Mouse (Mus musculus) v-Abl transformed pro-B cells (cell line): ENCODE results near the gene Tpgs1.

Experiments used
- in situ Hi-C, 2 experiments: fragments of 400-800 bp; cut with MboI; formaldehyde crosslinking; loops; one replicate each; pipeline ENCODE4 v1.15.1; 2025; ENCODE audit not compliant: unreplicated experiment in 2 of 2

Tpgs1 gene

DNA sequence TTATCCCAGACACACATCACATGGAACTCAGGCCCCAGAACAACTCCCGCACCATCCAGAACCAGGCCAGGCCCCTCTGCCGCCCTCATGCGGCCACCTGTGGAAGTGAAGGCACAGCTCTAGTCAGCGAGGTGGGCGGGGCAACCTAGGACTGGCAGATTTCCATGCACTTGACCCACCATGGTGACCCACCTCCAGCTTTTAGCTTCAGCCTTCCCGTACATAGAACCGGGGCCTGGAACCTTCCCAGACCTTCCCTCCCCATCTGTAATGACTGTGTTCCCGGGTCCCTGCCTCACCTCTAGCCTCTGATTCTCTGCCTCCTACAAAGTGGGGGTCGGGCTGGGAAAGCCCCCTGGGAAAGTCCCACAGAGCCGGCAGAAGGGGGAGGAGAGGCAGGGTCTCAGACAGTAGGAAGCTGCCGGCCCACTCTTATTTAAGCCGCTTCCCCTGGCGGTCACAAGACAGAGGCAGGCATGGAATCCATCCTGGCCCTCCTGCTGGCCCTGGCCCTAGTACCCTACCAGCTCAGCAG, 5.0 kb upstream of the Tpgs1 start, which contains the start of gene Madcam1:
Gene Madcam1, plus strand, starts transcription at position 429 of the 535 bp plus-strand sequence.
- in situ Hi-C loops, result no loop called here

DNA sequence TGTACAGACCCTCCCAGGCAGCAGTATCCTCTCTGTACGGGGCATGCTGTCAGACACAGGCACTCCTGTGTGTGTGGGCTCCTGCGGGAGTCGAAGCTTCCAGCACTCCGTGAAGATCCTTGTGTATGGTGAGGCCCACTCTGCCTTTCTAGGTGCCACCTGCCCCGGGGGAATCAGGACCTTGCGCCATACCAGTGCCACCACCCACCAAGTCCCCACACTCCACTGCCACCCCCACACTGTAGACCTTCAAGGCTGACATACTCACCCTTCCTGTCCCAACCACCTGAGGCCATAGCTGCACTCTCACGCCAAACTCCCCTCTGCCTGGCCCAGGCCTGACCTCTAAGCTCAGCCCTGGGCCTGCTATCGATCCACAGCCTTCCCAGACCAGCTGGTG, 4.1 kb upstream of the Tpgs1 start:
- in situ Hi-C loops, result no loop called here

DNA sequence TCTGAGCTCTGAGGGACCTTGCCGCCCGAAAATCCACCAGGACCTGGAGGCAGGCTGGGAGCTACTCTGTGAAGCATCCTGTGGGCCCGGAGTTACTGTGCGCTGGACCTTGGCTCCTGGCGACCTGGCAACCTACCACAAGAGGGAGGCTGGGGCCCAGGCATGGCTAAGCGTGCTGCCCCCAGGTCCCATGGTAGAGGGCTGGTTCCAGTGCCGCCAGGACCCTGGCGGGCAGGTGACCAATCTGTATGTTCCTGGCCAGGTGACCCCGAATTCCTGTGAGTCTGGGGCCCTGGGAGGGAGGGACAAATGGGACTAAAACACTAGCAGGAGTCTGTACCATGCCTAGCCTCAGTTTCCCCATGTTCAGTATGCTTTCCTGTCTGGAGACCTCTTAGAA, 2.7 kb upstream of the Tpgs1 start:
- in situ Hi-C loops, result no loop called here

DNA sequence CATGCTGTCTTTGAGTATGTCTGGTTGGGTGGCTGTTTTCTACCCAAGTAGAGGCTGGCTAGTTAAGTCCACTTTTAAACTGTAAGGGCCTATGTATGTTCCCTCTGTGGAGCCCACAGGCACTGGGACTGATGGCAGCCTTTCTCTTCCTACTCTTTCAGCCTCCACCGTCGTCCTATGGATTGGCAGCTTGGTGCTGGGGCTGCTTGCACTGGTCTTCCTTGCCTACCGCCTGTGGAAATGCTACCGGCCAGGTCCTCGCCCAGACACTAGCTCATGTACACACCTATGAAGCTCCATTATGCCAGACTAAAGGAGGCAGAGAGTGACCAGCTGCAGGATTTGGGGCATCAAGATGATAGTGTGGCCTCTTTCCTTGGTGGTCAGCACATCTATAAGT, 1.1 kb upstream of the Tpgs1 start:
- in situ Hi-C loops, result no loop called here

DNA sequence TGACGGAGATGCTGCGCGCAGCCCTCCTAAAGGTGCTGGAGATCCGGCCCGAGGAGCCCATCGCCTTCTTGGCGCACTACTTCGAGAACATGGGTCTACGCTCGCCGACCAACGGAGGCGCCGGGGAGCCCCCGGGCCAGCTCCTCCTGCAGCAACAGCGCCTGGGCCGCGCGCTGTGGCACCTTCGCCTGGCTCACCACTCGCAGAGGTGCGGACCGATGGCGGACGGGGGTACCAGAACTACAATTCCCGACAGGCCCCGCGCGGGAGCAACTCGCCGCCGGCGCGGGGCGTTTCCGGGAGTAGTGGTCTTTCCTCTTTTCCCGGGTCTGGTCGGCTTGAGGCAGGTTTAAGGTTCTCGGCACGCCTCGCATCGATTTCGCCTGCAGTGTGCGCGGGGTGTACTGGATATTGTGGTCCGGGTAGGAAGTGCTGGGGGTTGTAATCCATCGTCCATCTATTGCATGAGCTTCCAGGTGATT, 448 bp downstream of the Tpgs1 start:
- in situ Hi-C loops, result no loop called here

DNA sequence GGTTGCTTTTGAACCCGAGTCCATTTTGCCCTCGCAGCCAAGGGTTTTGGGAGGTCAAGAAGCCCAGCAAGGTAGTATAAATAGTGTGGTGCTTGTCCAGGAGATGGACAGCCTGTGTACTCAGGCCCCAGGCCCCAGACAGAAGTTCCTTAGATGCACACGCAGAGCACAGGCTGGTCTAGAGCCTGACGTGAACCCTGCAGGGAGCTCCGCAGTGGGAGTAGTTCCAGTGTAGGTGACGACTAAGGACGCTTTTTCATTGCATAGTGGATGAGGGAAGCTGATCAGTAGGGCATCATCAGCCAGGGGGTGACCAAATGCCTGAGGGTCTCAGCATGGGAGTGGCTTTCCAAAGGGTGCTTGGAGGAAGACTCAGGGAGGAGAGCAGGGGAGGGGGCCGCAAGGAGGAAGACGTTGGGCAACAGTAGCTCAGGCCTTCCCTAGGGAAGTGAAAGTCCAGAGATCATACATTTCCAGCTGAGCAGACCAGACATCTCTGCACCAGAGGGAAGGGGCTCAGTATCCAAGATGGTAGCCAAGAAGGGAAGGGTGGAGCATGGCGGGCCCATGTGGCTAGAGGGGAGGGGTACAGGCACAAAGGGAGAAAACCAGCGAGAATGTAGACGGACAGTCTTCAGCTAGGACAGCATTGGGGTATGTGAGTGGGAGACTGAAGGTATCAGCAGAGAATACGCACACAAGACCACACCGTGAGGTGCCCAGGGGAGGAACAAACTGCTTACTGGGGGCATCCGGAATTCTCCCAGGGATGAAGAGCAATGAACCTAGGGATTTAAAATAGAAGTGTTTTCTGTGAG, 1.1 kb downstream of the Tpgs1 start:
- in situ Hi-C loops, result no loop called here

DNA sequence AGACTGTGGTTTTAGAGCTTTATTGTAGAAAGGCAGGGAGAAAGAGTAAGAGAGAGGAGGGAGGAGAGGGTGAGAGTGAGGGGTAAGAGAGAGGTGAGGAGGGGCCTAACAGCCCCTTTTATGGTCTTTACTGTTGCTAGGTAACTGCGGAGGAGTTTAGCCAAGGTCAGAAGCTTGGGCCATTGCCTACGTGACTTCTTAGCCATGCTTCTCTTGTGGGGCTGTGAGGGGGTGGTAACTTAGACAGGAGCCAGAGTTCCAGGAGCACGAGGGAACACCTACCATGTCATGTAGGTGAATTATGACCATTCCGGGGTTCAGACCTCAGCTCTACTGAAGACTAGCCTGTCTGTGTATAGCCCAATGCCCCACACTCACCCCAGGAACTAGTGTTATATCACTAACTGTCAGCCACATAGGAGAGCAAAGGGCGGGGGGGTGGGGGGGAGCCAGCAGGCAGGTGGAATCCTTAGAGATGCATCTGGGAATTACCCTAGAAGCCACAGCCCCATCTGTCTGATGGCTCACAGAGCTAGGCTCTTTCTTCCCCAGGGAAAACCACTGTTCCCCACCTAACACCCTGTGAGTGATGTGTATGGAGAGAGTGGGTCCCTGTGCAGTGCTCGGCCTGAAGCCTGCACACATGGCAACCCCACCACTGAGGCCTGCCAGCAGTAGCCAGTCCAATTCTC, 2.4 kb downstream of the Tpgs1 start:
- in situ Hi-C loops, result no loop called here

DNA sequence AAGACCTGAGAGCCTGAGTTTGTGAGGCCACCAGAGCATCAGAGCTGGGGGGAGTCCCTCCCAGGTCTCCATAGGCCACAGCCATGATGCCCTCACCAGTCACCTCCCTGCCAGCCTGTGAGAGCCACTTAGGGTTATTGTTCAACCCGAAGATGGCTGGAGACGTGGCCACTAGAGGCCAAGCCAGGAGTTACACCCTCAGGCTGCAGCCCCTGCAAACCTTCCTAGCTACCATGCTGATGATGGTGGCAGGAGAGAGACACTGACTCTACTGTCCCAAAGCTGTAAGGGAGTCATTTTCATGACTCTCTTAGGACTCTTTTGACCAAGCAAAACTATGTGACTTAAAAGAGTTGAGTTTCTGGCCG, 2.9 kb downstream of the Tpgs1 start:
- in situ Hi-C loops, result no loop called here

DNA sequence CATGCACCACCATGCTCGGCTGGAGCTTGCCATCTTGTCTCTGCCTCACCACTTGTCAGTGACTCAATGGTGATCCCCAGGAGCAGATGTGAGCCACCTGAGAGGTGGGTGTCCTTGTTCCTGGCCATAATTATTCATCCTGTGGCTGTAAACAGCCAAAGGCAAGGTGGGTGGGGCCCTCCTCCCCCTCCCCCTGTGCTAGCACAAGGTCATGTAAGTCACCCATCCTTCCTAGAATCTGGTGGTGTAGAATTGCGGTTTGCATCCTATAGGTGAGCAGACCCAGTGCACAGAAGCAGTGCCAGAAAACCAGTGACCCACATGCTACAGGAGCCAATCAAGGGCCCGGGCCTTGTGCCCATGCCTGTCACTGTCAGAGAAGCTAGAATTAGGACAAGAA, 3.9 kb downstream of the Tpgs1 start:
- in situ Hi-C loops, result no loop called here

DNA sequence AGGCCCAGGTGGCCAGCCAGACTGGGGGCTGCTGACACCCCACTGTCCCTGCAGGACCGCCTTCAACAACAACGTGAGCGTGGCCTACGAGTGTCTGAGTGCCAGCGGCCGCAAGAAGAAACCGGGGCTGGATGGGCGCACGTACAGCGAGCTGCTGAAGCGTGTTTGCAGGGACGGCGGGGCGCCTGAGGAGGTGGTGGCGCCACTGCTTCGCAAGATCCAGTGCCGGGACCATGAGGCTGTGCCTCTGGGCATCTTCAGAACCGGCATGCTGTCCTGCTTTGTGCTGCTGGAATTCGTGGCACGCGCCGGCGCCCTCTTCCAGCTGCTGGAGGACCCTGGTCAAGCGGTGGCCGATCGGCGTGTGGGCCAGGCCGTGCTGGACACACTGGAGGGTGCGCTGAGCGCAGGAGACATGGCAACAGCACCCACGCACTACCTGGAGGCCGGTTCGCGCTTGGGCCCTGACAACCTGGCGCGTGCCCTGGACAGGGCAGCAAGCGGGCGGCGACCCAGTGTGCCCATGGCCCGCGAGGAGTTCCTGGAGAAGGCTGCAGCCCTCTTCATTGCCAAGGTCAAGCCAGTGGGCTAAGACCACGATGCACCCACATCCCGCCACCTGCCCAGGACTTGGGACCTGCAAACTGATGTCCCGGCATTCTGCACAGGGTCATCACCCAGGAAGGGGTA, 6.3 kb downstream of the Tpgs1 start:
- in situ Hi-C loops, result loop anchor here in 1 of 2 experiments (25.0 kb wide), 1 partner anchor 1663 kb away; the partner anchor contains the start of gene Pfkl

DNA sequence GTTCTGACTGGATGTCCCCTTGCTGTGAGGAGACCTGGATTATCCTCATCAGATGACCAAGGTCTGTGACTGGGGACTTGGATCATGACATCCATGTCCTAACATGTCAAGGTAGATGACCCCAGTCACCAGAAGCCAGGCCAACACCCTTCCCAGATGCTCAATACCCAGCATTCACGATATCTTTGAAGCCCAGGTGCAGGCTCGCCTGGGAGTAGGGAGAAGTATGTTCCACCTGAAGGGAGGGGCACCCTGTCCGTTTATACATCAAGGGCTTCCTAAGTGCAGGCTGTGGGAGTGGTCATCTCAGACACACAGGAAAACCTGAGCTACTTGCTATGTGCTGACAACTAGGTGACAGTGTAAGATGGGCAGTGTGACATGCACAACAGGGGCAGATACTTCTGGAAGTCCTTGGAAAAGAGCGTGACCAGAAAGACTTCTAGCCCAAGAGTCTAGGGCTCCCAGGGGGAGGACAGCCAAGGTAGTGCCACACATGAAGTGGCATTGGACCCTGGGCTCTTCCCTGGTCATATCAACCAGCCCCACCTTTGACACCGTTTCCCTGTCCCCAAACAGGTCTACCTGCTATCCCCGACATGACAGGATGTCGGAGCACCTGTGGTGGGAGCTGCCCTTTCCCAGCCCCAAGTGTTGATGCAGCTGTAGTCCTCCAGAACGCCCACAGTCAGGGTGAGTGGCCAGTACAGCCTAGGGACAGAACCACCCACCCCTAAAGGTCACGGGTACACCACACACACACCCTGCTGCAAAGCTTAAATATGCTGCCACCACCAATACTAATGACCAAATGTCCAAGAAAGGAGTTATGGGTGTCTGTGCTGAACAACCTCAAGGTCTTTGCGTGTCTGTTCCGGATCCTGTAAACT, 11.7 kb downstream of the Tpgs1 start:
- in situ Hi-C loops, result loop anchor here in 1 of 2 experiments (25.0 kb wide), 1 partner anchor 1669 kb away; the partner anchor contains the start of gene Pfkl

DNA sequence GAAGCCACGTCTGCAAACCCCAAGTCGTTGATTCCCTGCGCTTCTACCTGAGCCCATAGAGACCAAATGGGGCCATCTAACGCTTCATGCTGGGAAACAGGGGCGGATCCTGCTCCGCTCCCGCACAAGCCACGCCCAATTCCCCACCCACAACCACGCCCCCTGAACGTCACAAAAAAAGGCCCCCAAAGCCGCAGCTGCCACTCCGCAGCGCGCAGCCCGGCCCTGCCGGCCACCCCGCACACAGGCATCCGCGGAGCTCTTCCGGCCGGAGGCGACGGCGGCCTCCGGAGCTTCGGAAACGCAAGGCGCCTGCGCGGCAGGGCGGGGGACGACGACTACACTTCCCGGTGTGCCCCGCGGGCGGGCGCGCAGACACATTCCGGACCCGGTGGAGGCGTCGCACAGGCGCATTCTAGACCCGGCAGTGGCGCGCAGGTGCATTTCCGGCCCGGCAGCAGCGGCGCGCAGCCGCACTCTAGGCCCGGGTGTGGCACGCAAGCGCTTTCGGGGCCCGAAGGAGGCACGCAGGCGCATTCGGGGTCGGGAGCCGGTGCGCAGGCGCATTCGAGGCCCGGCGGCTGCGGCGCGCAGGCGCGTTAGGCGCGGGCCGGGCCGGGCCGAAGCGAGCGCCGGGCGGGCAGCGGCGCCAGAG, 12.5 kb downstream of the Tpgs1 start, which contains the start of gene Cdc34:
Gene Cdc34, plus strand, starts transcription at position 605 of the 655 bp plus-strand sequence.
- in situ Hi-C loops, result loop anchor here in 1 of 2 experiments (25.0 kb wide), 1 partner anchor 1669 kb away; the partner anchor contains the start of gene Pfkl

DNA sequence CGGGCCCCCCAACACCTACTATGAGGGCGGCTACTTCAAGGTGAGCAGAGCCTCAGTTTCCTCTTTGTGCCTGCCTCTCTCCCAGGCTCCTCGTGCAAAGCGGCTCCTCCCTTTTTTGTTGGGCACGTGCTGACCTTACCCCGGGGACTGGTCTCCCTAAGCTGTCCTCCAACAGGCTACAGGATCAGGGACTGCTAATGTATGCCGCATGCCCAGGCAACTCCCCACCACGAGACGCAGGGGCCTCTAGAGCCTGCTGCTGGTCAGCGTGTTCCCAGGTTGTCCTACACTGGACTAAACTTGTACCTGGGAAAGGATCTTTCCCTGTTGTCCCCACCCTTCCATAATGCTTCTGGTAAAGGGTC, 13.4 kb downstream of the Tpgs1 start:
- in situ Hi-C loops, result loop anchor here in 1 of 2 experiments (25.0 kb wide), 1 partner anchor 1670 kb away; the partner anchor contains the start of gene Pfkl

DNA sequence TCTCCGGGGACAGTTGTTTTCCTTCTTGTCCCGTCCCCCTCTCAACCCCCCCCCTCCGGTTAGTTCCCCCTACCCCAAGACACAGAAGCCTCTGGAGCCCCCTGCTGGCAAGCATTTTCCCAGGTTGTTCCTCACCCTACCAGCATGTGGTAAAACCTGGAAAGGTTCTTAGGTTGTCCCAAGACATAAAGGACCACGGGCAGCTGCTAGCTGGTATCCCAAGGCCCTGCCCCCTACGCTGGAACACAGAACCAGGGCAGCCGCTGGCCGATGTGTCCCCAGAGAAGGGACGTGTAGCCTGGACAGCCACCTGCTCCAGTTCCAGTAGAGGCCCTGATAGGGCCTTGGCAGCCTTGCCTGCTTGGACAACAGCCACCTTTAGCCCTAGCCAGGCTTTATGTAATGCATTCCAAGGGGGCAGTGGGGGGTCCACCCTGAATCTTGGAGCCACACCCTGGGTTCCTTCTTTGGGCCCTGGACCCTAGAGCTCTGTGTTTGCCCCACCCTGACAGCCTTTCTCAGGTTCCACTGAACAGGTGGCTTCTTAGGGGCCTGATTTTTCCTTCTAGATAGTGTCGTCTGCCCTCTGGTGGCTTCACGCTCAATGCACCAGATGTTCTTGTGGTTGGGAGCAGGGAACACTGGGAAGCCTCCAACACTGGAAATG, 13.9 kb downstream of the Tpgs1 start:
- in situ Hi-C loops, result loop anchor here in 1 of 2 experiments (25.0 kb wide), 1 partner anchor 1671 kb away; the partner anchor contains the start of gene Pfkl

DNA sequence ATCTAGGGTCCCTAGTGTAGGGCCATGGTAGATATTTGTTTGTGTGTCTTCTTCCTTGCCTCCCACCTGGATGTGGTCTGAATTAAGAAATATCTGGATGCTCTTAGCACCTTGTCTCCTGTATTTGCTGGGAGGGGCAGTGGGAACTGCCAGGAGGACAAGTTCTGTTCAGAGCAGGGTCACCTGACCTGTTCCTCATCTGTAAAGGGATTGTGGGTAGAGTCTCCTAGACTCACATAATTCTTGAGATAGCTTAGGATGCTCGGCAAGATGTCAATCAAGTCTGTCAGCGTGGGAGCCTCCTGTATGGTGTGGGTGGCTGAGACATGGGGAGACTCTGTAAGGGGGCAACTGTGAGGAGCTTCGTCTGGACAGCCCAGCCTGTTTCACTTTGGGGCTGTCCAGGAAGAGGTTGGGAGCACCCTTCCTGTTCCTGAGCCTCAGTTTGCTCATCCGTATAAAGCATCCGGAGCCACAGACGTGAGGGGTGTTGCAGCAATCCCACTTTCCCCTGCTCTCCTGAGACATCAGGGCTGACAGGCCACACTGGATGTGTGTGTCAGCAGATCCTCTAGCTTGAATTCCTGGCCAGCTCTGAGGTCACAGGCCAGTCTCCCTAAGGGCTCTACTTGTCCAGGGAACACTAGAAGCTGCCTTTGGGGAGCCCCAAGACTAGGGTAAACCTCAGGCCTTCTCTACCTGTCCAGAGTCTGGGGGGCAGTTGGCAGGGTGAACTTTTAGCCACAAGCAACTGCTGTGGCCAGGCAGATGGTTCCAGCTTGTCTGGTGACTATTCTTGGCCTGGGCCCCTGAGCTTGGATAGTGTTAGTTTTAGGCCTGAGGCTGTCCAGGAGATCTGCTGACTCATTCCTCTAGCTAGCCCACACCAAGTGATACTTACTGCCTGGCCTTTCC, 14.8 kb downstream of the Tpgs1 start:
- in situ Hi-C loops, result loop anchor here in 1 of 2 experiments (25.0 kb wide), 1 partner anchor 1672 kb away; the partner anchor contains the start of gene Pfkl

DNA sequence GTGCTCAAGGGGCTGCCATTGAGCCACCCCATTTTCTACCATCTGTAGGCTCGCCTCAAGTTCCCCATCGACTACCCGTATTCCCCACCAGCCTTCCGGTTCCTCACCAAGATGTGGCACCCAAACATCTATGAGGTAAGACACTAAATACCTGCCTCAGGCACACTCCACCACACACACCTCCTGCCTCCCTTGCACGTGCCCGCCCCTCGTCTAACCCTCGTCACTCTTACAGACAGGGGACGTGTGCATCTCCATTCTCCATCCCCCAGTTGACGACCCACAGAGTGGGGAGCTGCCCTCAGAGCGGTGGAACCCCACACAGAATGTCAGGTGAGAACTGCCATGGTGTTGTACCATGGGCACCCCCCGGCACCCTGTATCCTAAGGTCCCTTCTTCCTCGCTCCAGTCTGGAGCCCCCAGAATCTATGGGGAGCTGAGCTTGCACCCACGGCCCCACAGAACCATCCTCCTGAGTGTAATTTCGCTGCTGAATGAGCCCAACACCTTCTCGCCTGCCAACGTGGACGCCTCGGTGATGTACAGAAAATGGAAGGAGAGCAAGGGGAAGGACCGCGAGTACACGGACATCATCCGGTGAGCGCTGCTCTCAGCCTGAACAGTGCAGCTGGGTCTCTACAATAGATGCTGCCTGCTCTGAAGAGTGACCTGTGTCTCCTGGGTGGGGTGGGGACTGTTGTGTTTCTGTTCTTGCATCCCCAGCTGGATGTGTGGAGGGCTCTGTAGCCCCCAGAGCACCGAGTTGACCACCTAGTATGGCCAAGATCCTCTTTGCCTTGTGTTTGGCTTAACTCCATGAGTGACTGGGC, 15.8 kb downstream of the Tpgs1 start:
- in situ Hi-C loops, result loop anchor here in 1 of 2 experiments (25.0 kb wide), 1 partner anchor 1673 kb away; the partner anchor contains the start of gene Pfkl
